Mouse (Mus musculus) bone marrow macrophage, adult 2 months (primary cell): ENCODE results near the gene Speer4e.
"Not testable (repeated sequence)": the region's sequence is repeated elsewhere in the genome, so short reads cannot be mapped to it uniquely, and the experiment has no call there.

Source experiments
- CTCF ChIP-seq: IDR thresholded peaks from 2 replicates; pipeline ENCODE4 v1.5.1; 2012; ENCODE audit warnings: low read depth, mild to moderate bottlenecking, low read length, moderate library complexity
- POLR2A ChIP-seq: IDR thresholded peaks from 2 replicates; pipeline ENCODE4 v1.6.1; 2012; ENCODE audit warnings: mild to moderate bottlenecking, low read depth, low read length, borderline replicate concordance

DNA sequence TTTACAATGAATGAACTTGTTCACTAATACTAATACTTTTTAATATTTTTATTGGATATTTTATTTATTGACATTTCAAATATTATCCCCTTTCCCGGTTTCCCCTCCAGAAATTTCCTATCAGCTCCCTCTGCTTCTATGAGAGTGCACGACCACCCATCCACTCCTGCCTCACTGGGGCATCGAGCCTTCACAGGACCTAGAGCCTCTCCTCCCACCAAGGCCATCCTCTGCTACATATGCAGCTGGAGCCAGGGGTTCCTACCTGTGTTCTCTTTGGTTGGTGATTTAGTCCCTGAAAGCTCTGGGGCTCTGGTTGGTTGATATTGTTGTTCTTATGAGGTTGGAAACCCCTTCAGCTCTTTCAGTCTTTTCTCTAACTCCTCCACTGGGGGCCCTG is 14.5 kb upstream of the Speer4e start:
- TF ChIP-seq CTCF, POLR2A: not testable (repeated sequence)
